Mouse (Mus musculus): ENCODE data around the gene B3gnt6. TPM values are rescaled to one million over a fixed set of nuclear protein-coding genes. Genes with fewer than 3 reads are reported as not detected.

Gene B3gnt6
- polyA plus RNA-seq, 1 experiment = 0.40 TPM

- no peaks in the 10 kb centered on the region for H3K4me1 ChIP-seq (ENCODE audit: control insufficient read depth, insufficient read depth, low read length)
- H3K27ac ChIP-seq (ENCODE audit: insufficient read depth, low read length) = no peak overlapping the region
- TF ChIP-seq POLR2A (IDR thresholded peaks at IDR 0.05; ENCODE audit: extremely low read depth, insufficient read depth, low read length) = no peak
- no peak for TF ChIP-seq CTCF (IDR thresholded peaks at IDR 0.05; ENCODE audit: extremely low read depth, insufficient read depth, low read length)
- H3K4me3 ChIP-seq (ENCODE audit: insufficient read depth, low read length) = no peak overlapping the region
These were observed 56.6 kb downstream of the B3gnt6 start for GRCm38 (mm10) chr7:98142648-98143047.

Other genes starting within 250 kb of the B3gnt6 start
- gene Myo7a, start 80.0 kb downstream of the B3gnt6 start, polyA plus RNA-seq (2012; rRNA removed) = 20.3 and 23.1 TPM in 2 replicates
- gene Omp, start 54.0 kb downstream of the B3gnt6 start, polyA plus RNA-seq (2012; rRNA removed) = 0.33 and 0.34 TPM in 2 replicates
- 36.1 and 36.5 TPM in 2 replicates for gene Capn5, start 21.2 kb downstream of the B3gnt6 start, polyA plus RNA-seq (2012; rRNA removed)
- gene Acer3, start 121.7 kb upstream of the B3gnt6 start, polyA plus RNA-seq (2012; rRNA removed) = 10.0 and 10.3 TPM in 2 replicates
- 2.2 and 3.1 TPM in 2 replicates for gene Tsku, start 161.8 kb upstream of the B3gnt6 start, polyA plus RNA-seq (2012; rRNA removed)
- not detected in 2 replicates for gene Gucy2d, start 240.9 kb upstream of the B3gnt6 start, polyA plus RNA-seq (2012; rRNA removed)